Mouse (Mus musculus): Measurements from ENCODE around the gene Zfp606. TPM values are rescaled to one million over a fixed set of nuclear protein-coding genes. Genes with fewer than 3 reads are reported as not detected.

The Zfp606 gene
- total RNA-seq (2017): 18.0 and 22.2 TPM in 2 replicates

- peak; percentile 99 to 100 for ATAC-seq (replicated peaks in 1 of 2; ENCODE audit: insufficient read depth in 1 of 2, low FRiP score in 2 of 2, low TSS enrichment in 1 of 2, low read depth in 1 of 2, poor library complexity in 2 of 2, severe bottlenecking in 2 of 2)
Measured at GRCm38 (mm10) chr7:12478158-12479008, at the start of gene Zfp606. Gene Zfp606 (plus strand): TSS chr7:12478293.

DNA sequence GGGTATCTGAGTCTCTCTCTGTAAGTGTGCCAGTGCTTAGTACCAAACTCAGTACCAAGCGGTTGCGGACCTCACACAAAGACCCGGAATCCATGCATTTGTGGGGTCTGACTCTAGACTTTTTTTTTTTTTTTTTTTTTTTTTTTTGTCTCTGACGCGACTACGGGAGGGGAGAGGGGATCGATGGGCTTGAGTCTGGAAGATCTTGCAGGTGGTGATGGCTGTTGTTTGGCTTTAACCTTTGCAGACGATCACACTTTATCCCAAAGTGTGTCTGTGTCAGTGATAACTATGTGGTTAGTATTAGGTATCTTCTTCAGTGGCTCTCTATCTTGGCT is 885 bp downstream of the Zfp606 start:
- ATAC-seq (replicated peaks in 1 of 2; ENCODE audit: insufficient read depth in 1 of 2, low FRiP score in 2 of 2, low TSS enrichment in 1 of 2, low read depth in 1 of 2, poor library complexity in 2 of 2, severe bottlenecking in 2 of 2): no peak

DNA sequence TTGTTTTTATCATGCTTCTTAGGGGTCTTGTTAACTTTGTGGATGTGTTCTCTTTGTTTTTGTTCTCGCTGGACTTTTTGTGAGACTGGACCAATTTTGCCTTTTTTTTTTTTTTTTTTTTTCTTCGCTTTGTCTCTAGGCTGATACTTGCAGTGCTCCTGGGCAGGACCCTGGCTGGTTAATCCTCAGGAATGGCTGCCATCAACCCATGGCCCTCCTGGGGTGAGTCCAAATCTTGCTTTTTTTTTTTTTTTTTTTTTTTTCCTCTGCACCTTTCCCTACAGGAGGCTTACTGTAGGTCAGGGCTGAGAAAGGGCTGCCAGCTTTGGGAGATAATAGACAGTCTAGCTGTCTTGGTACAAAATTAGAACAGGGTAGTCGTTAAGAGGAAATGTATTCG is 1.4 kb downstream of the Zfp606 start:
- ATAC-seq (replicated peaks in 1 of 2; ENCODE audit: insufficient read depth in 1 of 2, low FRiP score in 2 of 2, low TSS enrichment in 1 of 2, low read depth in 1 of 2, poor library complexity in 2 of 2, severe bottlenecking in 2 of 2): no peak

DNA sequence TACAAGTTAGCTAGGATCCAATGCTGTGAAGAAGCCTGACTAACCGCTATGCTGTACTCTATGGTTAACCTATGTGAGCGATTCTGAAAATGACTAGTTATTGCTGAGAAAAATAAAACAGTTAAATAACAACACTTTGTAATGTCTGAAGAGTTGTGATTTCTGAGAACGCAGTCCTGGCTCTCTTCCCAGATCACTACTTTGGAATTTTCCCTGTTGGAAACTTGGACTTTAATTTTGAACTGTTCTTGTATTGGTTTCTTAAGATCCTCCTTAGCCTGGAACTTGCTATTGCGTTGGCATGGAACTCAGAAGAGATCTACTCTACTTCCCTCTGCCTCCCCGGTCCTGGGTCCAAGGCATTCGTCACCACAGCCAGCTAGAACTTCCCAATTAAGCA is 5.7 kb downstream of the Zfp606 start:
- ATAC-seq (replicated peaks in 1 of 2; ENCODE audit: insufficient read depth in 1 of 2, low FRiP score in 2 of 2, low TSS enrichment in 1 of 2, low read depth in 1 of 2, poor library complexity in 2 of 2, severe bottlenecking in 2 of 2): no peak

- no peak for ATAC-seq (replicated peaks in 1 of 2; ENCODE audit: insufficient read depth in 1 of 2, low FRiP score in 2 of 2, low TSS enrichment in 1 of 2, low read depth in 1 of 2, poor library complexity in 2 of 2, severe bottlenecking in 2 of 2)
Measured at GRCm38 (mm10) chr7:12485956-12486355, 7.9 kb downstream of the Zfp606 start.

- ATAC-seq (replicated peaks in 1 of 2; ENCODE audit: insufficient read depth in 1 of 2, low FRiP score in 2 of 2, low TSS enrichment in 1 of 2, low read depth in 1 of 2, poor library complexity in 2 of 2, severe bottlenecking in 2 of 2): no peak
Measured at GRCm38 (mm10) chr7:12486691-12487090, 8.6 kb downstream of the Zfp606 start.

DNA sequence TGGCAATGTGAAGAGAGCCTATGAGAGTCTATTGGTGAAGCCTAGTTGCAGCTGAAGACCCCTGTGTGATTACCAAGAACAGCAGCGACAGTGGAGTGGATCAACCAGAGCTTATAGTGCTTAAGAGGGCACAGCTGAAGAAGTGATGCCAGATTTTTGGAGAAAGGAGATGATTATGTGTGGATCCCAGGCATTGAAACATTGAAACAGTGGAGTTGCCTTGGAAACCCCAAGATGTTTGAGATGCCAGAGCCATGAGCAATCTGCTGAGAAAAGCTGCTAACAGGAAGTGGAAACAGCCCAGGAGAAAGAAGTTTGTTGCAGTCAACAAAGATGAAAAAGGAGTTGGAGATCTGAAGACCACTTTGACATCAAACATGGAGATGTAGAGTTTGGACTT is 32.8 kb downstream of the Zfp606 start:
- no peak for ATAC-seq (replicated peaks in 1 of 2; ENCODE audit: insufficient read depth in 1 of 2, low FRiP score in 2 of 2, low TSS enrichment in 1 of 2, low read depth in 1 of 2, poor library complexity in 2 of 2, severe bottlenecking in 2 of 2)

- ATAC-seq (replicated peaks in 1 of 2; ENCODE audit: insufficient read depth in 1 of 2, low FRiP score in 2 of 2, low TSS enrichment in 1 of 2, low read depth in 1 of 2, poor library complexity in 2 of 2, severe bottlenecking in 2 of 2): no peak
Measured at GRCm38 (mm10) chr7:12512217-12512616, 34.1 kb downstream of the Zfp606 start, which contains the start of gene 2900092C05Rik. Gene 2900092C05Rik (plus strand): TSS chr7:12512517.

Other genes with a start within 250 kb of the Zfp606 start
- not detected in 2 replicates for gene Vmn1r81, start 210.0 kb upstream of the Zfp606 start, total RNA-seq (2017)
- gene Vmn1r82, start 177.9 kb upstream of the Zfp606 start, total RNA-seq (2017): not detected in 2 replicates
- gene Vmn1r83, start 148.8 kb upstream of the Zfp606 start, total RNA-seq (2017): not detected in 2 replicates
- gene Vmn1r84, start 109.0 kb upstream of the Zfp606 start, total RNA-seq (2017): not detected in 2 replicates
- gene Zfp551, start 55.5 kb upstream of the Zfp606 start, total RNA-seq (2017): 6.6 and 8.4 TPM in 2 replicates
- gene 2900092C05Rik, start 34.2 kb downstream of the Zfp606 start, total RNA-seq (2017): not detected in 2 replicates
- not detected in 2 replicates for gene Vmn2r53, start 130.5 kb downstream of the Zfp606 start, total RNA-seq (2017)
- not detected in 2 replicates for gene Vmn2r54, start 162.0 kb downstream of the Zfp606 start, total RNA-seq (2017)
- gene Vmn2r55, start 206.7 kb downstream of the Zfp606 start, total RNA-seq (2017): not detected in 2 replicates